20 mouse cellular contexts compared by ENCODE assay signal in the genomic region with DNA sequence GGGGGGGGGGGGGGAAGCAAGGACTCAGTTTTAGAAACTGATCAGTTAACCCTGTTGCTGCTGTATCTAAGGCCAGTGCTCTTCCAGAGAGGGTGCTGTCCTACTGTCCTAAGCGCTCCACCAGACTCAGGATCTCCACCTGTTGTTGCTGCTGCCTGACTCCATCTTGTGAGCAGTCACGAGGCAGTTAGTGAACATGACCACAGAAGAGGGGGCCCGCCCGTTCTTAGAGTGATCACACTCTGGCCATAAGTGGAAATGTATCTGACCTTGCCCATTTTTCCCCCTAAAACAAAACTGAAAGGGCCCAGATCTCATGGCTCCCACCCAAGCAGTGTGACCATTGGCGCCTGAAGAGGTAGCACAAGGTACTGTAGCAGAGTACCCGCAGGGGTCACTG. TPM values are rescaled to one million over a fixed set of nuclear protein-coding genes. Genes with fewer than 3 reads are reported as not detected.
"Had no signal": no experiment of that assay in that cellular context is flagged by ENCODE, and none has a peak within 500 bp of the region (broad histone marks: within the 10 kb centered on the region; RNA-seq: fewer than 3 reads in every experiment).

No protein-coding gene starts in this region.

- H3K9ac ChIP-seq: lung, embryonic 14.5 days; midbrain, embryonic 13.5 days; midbrain, embryonic 15.5 days; neural tube, embryonic 12.5 days; stomach, embryonic 15.5 days had no signal

- H3K9me3 ChIP-seq: midbrain, embryonic 13.5 days; midbrain, embryonic 15.5 days; neural tube, embryonic 12.5 days; stomach, embryonic 15.5 days had no signal

- H3K36me3 ChIP-seq: stomach, embryonic 15.5 days had no signal

- ATAC-seq: midbrain, embryonic 13.5 days; midbrain, embryonic 15.5 days had no signal

- H3K27ac ChIP-seq: midbrain, embryonic 13.5 days; midbrain, embryonic 15.5 days; neural tube, embryonic 12.5 days; stomach, embryonic 15.5 days; stomach, postnatal 0 days had no signal

- H3K4me3 ChIP-seq: megakaryocyte, embryonic 14.5 days; midbrain, embryonic 13.5 days; midbrain, embryonic 15.5 days; neural tube, embryonic 12.5 days; stomach, embryonic 15.5 days had no signal

- H3K4me2 ChIP-seq: lung, embryonic 14.5 days; midbrain, embryonic 11.5 days; midbrain, embryonic 13.5 days; midbrain, embryonic 15.5 days; neural tube, embryonic 12.5 days; stomach, embryonic 15.5 days had no signal

- DNase-seq: lung, adult 18-20 months; lung, embryonic 14.5 days; lung, postnatal 10 days; lung, postnatal 4 days; right cerebral cortex, postnatal 14 days; thymus, adult 2 months; thymus, postnatal 25 days; thymus, postnatal 4 days had no signal

RNA-seq across cellular contexts. Expression of a gene that starts 19.1 kb away (rescaled TPM):
- total RNA-seq: monocyte, adult 5-6 weeks had no signal
- polyA plus RNA-seq: lung, embryonic 14.5 days; stomach, postnatal 0 days had no signal

RNA-seq across cellular contexts. Expression of a gene that starts 59.0 kb away (rescaled TPM):
- total RNA-seq: monocyte, adult 5-6 weeks; neutrophil, adult 5-6 weeks had no signal
- polyA plus RNA-seq: lung, embryonic 14.5 days; lung, embryonic 16.5 days; midbrain, embryonic 11.5 days; midbrain, embryonic 13.5 days; midbrain, embryonic 15.5 days; neural tube, embryonic 12.5 days; spleen, adult 2 months; urinary bladder, adult 2 months had no signal
